Mouse (Mus musculus) embryo, embryonic 11 days (tissue): Measurements from ENCODE around the gene Zscan4e.
"Not testable (repeated sequence)": the region's sequence is repeated elsewhere in the genome, so short reads cannot be mapped to it uniquely, and the experiment has no call there.

Experiments used
- DNase-seq: peaks from one replicate; pipeline ENCODE4 v3.0.0-alpha.2; 2015

Gene Zscan4e

DNA sequence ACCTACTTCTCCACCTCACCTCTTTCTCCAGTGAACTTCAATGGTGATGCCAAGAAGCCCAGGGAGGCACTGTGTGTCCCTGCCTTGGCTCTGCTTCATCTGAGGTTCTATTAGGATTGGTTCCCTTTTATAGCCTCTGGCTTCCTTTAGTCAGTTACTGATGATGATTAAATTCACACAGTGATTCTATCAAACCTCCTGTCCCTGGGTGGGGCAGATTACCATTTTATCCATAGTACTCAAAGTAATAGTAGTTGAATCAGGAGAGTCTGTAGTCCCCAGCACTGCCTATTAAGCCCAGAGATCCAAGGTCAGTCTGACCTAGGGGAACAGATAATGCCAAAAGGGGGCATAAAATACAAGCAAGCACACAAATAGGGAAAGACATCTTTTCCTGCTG lies at the start of gene Zscan4e:
Gene Zscan4e, minus strand, starts transcription at position 101 of the 400 bp plus-strand sequence.
- not testable (repeated sequence) for DNase-seq
